Mouse (Mus musculus): ENCODE measurements around the gene Mtch2. TPM values are rescaled to one million over a fixed set of nuclear protein-coding genes. Genes with fewer than 3 reads are reported as not detected.

Mtch2 gene
- total RNA-seq, 1 experiment: 162 TPM

GRCm38 (mm10) chr2:90881824-90882223 lies 34.9 kb downstream of the Mtch2 start:
- TF ChIP-seq HCFC1 (IDR thresholded peaks at IDR 0.05; ENCODE audit: borderline replicate concordance, insufficient read depth, low read length) (no peak), MAFK (IDR thresholded peaks at IDR 0.05; ENCODE audit: insufficient read depth, low read depth, low read length) (no peak), ZC3H11A (IDR thresholded peaks at IDR 0.05; ENCODE audit: borderline replicate concordance, low read depth, low read length) (no peak), ZNF384 (IDR thresholded peaks at IDR 0.05; ENCODE audit: low read depth, low read length) (no peak), CHD2 (IDR thresholded peaks at IDR 0.05; ENCODE audit: low read depth, low read length) (no peak)
- in situ Hi-C loops (cut with MboI; ENCODE audit: low sequenced_read_pairs in 2 of 2, unreplicated experiment in 2 of 2): no loop called here
- DNase-seq (ENCODE audit: low read depth, low spot score): no peak
- H3K36me3 ChIP-seq (ENCODE audit: control insufficient read depth, insufficient read depth, low read length, poor library complexity, severe bottlenecking): no peaks in the 10 kb centered on the region
- H3K9ac ChIP-seq (ENCODE audit: insufficient read depth, low read depth, low read length, poor library complexity, severe bottlenecking): no peak overlapping the region
- H3K4me3 ChIP-seq (ENCODE audit: insufficient read depth in 1 of 2, low read depth in 1 of 2, low read length in 2 of 2, poor library complexity in 1 of 2, severe bottlenecking in 1 of 2): no peak overlapping the region
- no peak overlapping the region for H3K27ac ChIP-seq (ENCODE audit: insufficient read depth, low read depth, low read length, poor library complexity, severe bottlenecking)
- no peaks in the 10 kb centered on the region for H3K9me3 ChIP-seq (ENCODE audit: control insufficient read depth, insufficient read depth, low read depth, low read length)
- peaks cover 0 to 10% of the 10 kb centered on the region in 2 experiments; a peak in 1 of 4 replicates for H3K4me1 ChIP-seq (ENCODE audit: control insufficient read depth in 2 of 2, insufficient read depth in 2 of 2, low read length in 2 of 2, poor library complexity in 1 of 2)

GRCm38 (mm10) chr2:90885218-90886041 lies 38.5 kb downstream of the Mtch2 start, which contains the start of gene C1qtnf4:
C1qtnf4 (plus strand) TSS chr2:90885860.
- H3K9ac ChIP-seq (ENCODE audit: insufficient read depth, low read depth, low read length, poor library complexity, severe bottlenecking): peak within 1 kb of the TSS; percentile 62
- no peak within 1 kb of the TSS for H3K27ac ChIP-seq (ENCODE audit: insufficient read depth, low read depth, low read length, poor library complexity, severe bottlenecking)
- peaks cover 2 to 10% of the 10 kb centered on the region in 2 experiments; a peak in 1 of 4 replicates for H3K4me1 ChIP-seq (ENCODE audit: control insufficient read depth in 2 of 2, insufficient read depth in 2 of 2, low read length in 2 of 2, poor library complexity in 1 of 2)
- no peaks in the 10 kb centered on the region for H3K36me3 ChIP-seq (ENCODE audit: control insufficient read depth, insufficient read depth, low read length, poor library complexity, severe bottlenecking)
- in situ Hi-C loops (cut with MboI; ENCODE audit: low sequenced_read_pairs in 2 of 2, unreplicated experiment in 2 of 2): no loop called here
- H3K4me3 ChIP-seq (ENCODE audit: insufficient read depth in 1 of 2, low read depth in 1 of 2, low read length in 2 of 2, poor library complexity in 1 of 2, severe bottlenecking in 1 of 2): peak within 1 kb of the TSS; percentile 65 to 66
- TF ChIP-seq CHD2 (IDR thresholded peaks at IDR 0.05; ENCODE audit: low read depth, low read length): no peak
- no peak for TF ChIP-seq HCFC1 (IDR thresholded peaks at IDR 0.05; ENCODE audit: borderline replicate concordance, insufficient read depth, low read length)
- TF ChIP-seq MAFK (IDR thresholded peaks at IDR 0.05; ENCODE audit: insufficient read depth, low read depth, low read length): no peak
- no peak for TF ChIP-seq ZC3H11A (IDR thresholded peaks at IDR 0.05; ENCODE audit: borderline replicate concordance, low read depth, low read length)
- no peak for TF ChIP-seq ZNF384 (IDR thresholded peaks at IDR 0.05; ENCODE audit: low read depth, low read length)
- no peak for DNase-seq (ENCODE audit: low read depth, low spot score)
- H3K9me3 ChIP-seq (ENCODE audit: control insufficient read depth, insufficient read depth, low read depth, low read length): no peaks in the 10 kb centered on the region

- H3K36me3 ChIP-seq (ENCODE audit: control insufficient read depth, insufficient read depth, low read length, poor library complexity, severe bottlenecking): no peaks in the 10 kb centered on the region
- H3K9me3 ChIP-seq (ENCODE audit: control insufficient read depth, insufficient read depth, low read depth, low read length): no peaks in the 10 kb centered on the region
- TF ChIP-seq ZNF384 (IDR thresholded peaks at IDR 0.05; ENCODE audit: low read depth, low read length) (no peak), CHD2 (IDR thresholded peaks at IDR 0.05; ENCODE audit: low read depth, low read length) (no peak), MAFK (IDR thresholded peaks at IDR 0.05; ENCODE audit: insufficient read depth, low read depth, low read length) (no peak), ZC3H11A (IDR thresholded peaks at IDR 0.05; ENCODE audit: borderline replicate concordance, low read depth, low read length) (no peak), HCFC1 (IDR thresholded peaks at IDR 0.05; ENCODE audit: borderline replicate concordance, insufficient read depth, low read length) (no peak)
- H3K9ac ChIP-seq (ENCODE audit: insufficient read depth, low read depth, low read length, poor library complexity, severe bottlenecking): no peak overlapping the region
- in situ Hi-C loops (cut with MboI; ENCODE audit: low sequenced_read_pairs in 2 of 2, unreplicated experiment in 2 of 2): no loop called here
- peaks cover 2 to 10% of the 10 kb centered on the region in 2 experiments; a peak in 1 of 4 replicates for H3K4me1 ChIP-seq (ENCODE audit: control insufficient read depth in 2 of 2, insufficient read depth in 2 of 2, low read length in 2 of 2, poor library complexity in 1 of 2)
- DNase-seq (ENCODE audit: low read depth, low spot score): no peak
- no peak overlapping the region for H3K27ac ChIP-seq (ENCODE audit: insufficient read depth, low read depth, low read length, poor library complexity, severe bottlenecking)
- peak overlapping the region in 1 of 2 experiments; percentile 65; a peak in 2 of 4 replicates for H3K4me3 ChIP-seq (ENCODE audit: insufficient read depth in 1 of 2, low read depth in 1 of 2, low read length in 2 of 2, poor library complexity in 1 of 2, severe bottlenecking in 1 of 2)
Observed at GRCm38 (mm10) chr2:90886436-90886835, 39.5 kb downstream of the Mtch2 start.

GRCm38 (mm10) chr2:90887627-90888026 lies 40.7 kb downstream of the Mtch2 start:
- TF ChIP-seq HCFC1 (IDR thresholded peaks at IDR 0.05; ENCODE audit: borderline replicate concordance, insufficient read depth, low read length) (no peak), MAFK (IDR thresholded peaks at IDR 0.05; ENCODE audit: insufficient read depth, low read depth, low read length) (no peak)
- no peak for DNase-seq (ENCODE audit: low read depth, low spot score)
- H3K9me3 ChIP-seq (ENCODE audit: control insufficient read depth, insufficient read depth, low read depth, low read length): no peaks in the 10 kb centered on the region
- no peak overlapping the region for H3K27ac ChIP-seq (ENCODE audit: insufficient read depth, low read depth, low read length, poor library complexity, severe bottlenecking)
- H3K4me1 ChIP-seq (ENCODE audit: control insufficient read depth in 2 of 2, insufficient read depth in 2 of 2, low read length in 2 of 2, poor library complexity in 1 of 2): peaks cover 2 to 10% of the 10 kb centered on the region in 2 experiments; a peak in 1 of 4 replicates
- in situ Hi-C loops (cut with MboI; ENCODE audit: low sequenced_read_pairs in 2 of 2, unreplicated experiment in 2 of 2): no loop called here
- no peak overlapping the region for H3K4me3 ChIP-seq (ENCODE audit: insufficient read depth in 1 of 2, low read depth in 1 of 2, low read length in 2 of 2, poor library complexity in 1 of 2, severe bottlenecking in 1 of 2)
- no peak overlapping the region for H3K9ac ChIP-seq (ENCODE audit: insufficient read depth, low read depth, low read length, poor library complexity, severe bottlenecking)
- no peaks in the 10 kb centered on the region for H3K36me3 ChIP-seq (ENCODE audit: control insufficient read depth, insufficient read depth, low read length, poor library complexity, severe bottlenecking)
